In genomic region chr19:3321617-3322016, GRCm38 (mm10) we compare ENCODE assay signal across 8 mouse cellular contexts. TPM values are rescaled to one million over a fixed set of nuclear protein-coding genes. Genes with fewer than 3 reads are reported as not detected.
DNase-seq lines count a peak whose midpoint lies in the region; ATAC-seq and TF ChIP-seq lines count a peak whose summit lies in the region.

No protein-coding gene starts in this region.

- H3K4me3 ChIP-seq in embryonic facial prominence, embryonic 13.5 days: peak overlapping the region; percentile 61; the same call in 1 of the 2 replicates
- no peak overlapping the region for H3K4me3 ChIP-seq in hindbrain, embryonic 11.5 days (ENCODE audit: low read depth, low read length)
- peak overlapping the region; percentile 65 for H3K4me3 ChIP-seq in limb, embryonic 13.5 days
- H3K4me3 ChIP-seq in midbrain, postnatal 0 days (ENCODE audit: low read depth, low read length): peak overlapping the region; percentile 46; the same call in 1 of the 2 replicates
- H3K4me3 ChIP-seq in forebrain, embryonic 15.5 days: no peak overlapping the region

- H3K36me3 ChIP-seq in embryonic facial prominence, embryonic 13.5 days: no peaks in the 10 kb centered on the region
- H3K36me3 ChIP-seq in hindbrain, embryonic 11.5 days (ENCODE audit: control insufficient read depth, insufficient read depth, low read length): no peaks in the 10 kb centered on the region
- no peaks in the 10 kb centered on the region for H3K36me3 ChIP-seq in limb, embryonic 13.5 days
- no peaks in the 10 kb centered on the region for H3K36me3 ChIP-seq in midbrain, postnatal 0 days (ENCODE audit: insufficient read depth, low read length)
- H3K36me3 ChIP-seq in forebrain, embryonic 15.5 days: no peaks in the 10 kb centered on the region

- peaks cover 39% of the 10 kb centered on the region for H3K27me3 ChIP-seq in embryonic facial prominence, embryonic 13.5 days
- H3K27me3 ChIP-seq in hindbrain, embryonic 11.5 days (ENCODE audit: control insufficient read depth, insufficient read depth, low read length): peaks cover 22% of the 10 kb centered on the region
- peaks cover 28% of the 10 kb centered on the region for H3K27me3 ChIP-seq in limb, embryonic 13.5 days
- peaks cover 16% of the 10 kb centered on the region for H3K27me3 ChIP-seq in midbrain, postnatal 0 days (ENCODE audit: insufficient read depth, low read length)
- H3K27me3 ChIP-seq in forebrain, embryonic 15.5 days: peaks cover 28% of the 10 kb centered on the region

- no peak for ATAC-seq in CD4-positive, CD25-positive, alpha-beta regulatory T cell, adult 4 months
- ATAC-seq in embryonic facial prominence, embryonic 13.5 days (ENCODE audit: insufficient number of reproducible peaks, insufficient read depth, low FRiP score, low TSS enrichment, low read depth): no peak
- ATAC-seq in hindbrain, embryonic 11.5 days (ENCODE audit: low FRiP score): no peak
- ATAC-seq in limb, embryonic 13.5 days (ENCODE audit: low FRiP score, low read depth): no peak
- ATAC-seq in midbrain, postnatal 0 days (ENCODE audit: low FRiP score): no peak
- ATAC-seq in forebrain, embryonic 15.5 days (replicated peaks): no peak

- 9% methylated on average over 11 of the region's 11 CpGs for WGBS in embryonic facial prominence, embryonic 13.5 days
- WGBS in hindbrain, embryonic 11.5 days: 6% methylated on average over 11 of the region's 11 CpGs
- WGBS in limb, embryonic 13.5 days: 6% methylated on average over 11 of the region's 11 CpGs
- 10% methylated on average over 11 of the region's 11 CpGs for WGBS in midbrain, postnatal 0 days
- 13% methylated on average over 11 of the region's 11 CpGs for WGBS in forebrain, embryonic 15.5 days

- H3K4me1 ChIP-seq in embryonic facial prominence, embryonic 13.5 days: peaks cover 33% of the 10 kb centered on the region
- H3K4me1 ChIP-seq in hindbrain, embryonic 11.5 days (replicated peaks; ENCODE audit: control insufficient read depth, insufficient read depth, low read length): peaks cover 8% of the 10 kb centered on the region; the same call in 1 of the 2 replicates
- H3K4me1 ChIP-seq in limb, embryonic 13.5 days: peaks cover 41% of the 10 kb centered on the region
- no peaks in the 10 kb centered on the region for H3K4me1 ChIP-seq in midbrain, postnatal 0 days (ENCODE audit: insufficient read depth, low read length)
- peaks cover 43% of the 10 kb centered on the region for H3K4me1 ChIP-seq in forebrain, embryonic 15.5 days

- peak overlapping the region; percentile 98 for H3K4me2 ChIP-seq in embryonic facial prominence, embryonic 13.5 days
- H3K4me2 ChIP-seq in hindbrain, embryonic 11.5 days (replicated peaks; ENCODE audit: low read depth, low read length): no peak overlapping the region
- H3K4me2 ChIP-seq in limb, embryonic 13.5 days (replicated peaks): peak overlapping the region; percentile 99
- peak overlapping the region; percentile 72 for H3K4me2 ChIP-seq in midbrain, postnatal 0 days (ENCODE audit: low read depth, low read length, poor library complexity, severe bottlenecking)
- H3K4me2 ChIP-seq in forebrain, embryonic 15.5 days (replicated peaks): no peak overlapping the region; the same call in 1 of the 2 replicates

- no peak overlapping the region for H3K9ac ChIP-seq in embryonic facial prominence, embryonic 13.5 days
- no peak overlapping the region for H3K9ac ChIP-seq in hindbrain, embryonic 11.5 days (ENCODE audit: low read depth, low read length)
- no peak overlapping the region for H3K9ac ChIP-seq in limb, embryonic 13.5 days
- no peak overlapping the region for H3K9ac ChIP-seq in midbrain, postnatal 0 days (replicated peaks; ENCODE audit: low read length, poor library complexity, severe bottlenecking)
- H3K9ac ChIP-seq in forebrain, embryonic 15.5 days (replicated peaks): no peak overlapping the region

- H3K27ac ChIP-seq in embryonic facial prominence, embryonic 13.5 days: no peak overlapping the region
- H3K27ac ChIP-seq in hindbrain, embryonic 11.5 days (ENCODE audit: low read depth, low read length): no peak overlapping the region
- no peak overlapping the region for H3K27ac ChIP-seq in limb, embryonic 13.5 days
- H3K27ac ChIP-seq in midbrain, postnatal 0 days (ENCODE audit: low read depth, low read length): no peak overlapping the region
- H3K27ac ChIP-seq in forebrain, embryonic 15.5 days (replicated peaks): no peak overlapping the region

- TF ChIP-seq CTCF in midbrain, postnatal 0 days (IDR thresholded peaks at IDR 0.05): no peak

- DNase-seq in CD4-positive, CD25-positive, alpha-beta regulatory T cell, adult 2 months (ENCODE audit: low read depth, low spot score): peak; percentile 36
- peak; percentile 47 for DNase-seq in CD4-positive helper T cell, adult 2 months (ENCODE audit: low read depth, low spot score)
- DNase-seq in hindbrain, embryonic 11.5 days (ENCODE audit: low spot score): peak; percentile 18
- DNase-seq in midbrain, postnatal 0 days (ENCODE audit: low spot score): no peak

- no peaks in the 10 kb centered on the region for H3K9me3 ChIP-seq in embryonic facial prominence, embryonic 13.5 days
- H3K9me3 ChIP-seq in hindbrain, embryonic 11.5 days (ENCODE audit: control insufficient read depth, low read length): no peaks in the 10 kb centered on the region
- no peaks in the 10 kb centered on the region for H3K9me3 ChIP-seq in limb, embryonic 13.5 days
- no peaks in the 10 kb centered on the region for H3K9me3 ChIP-seq in midbrain, postnatal 0 days (ENCODE audit: low read length)
- H3K9me3 ChIP-seq in forebrain, embryonic 15.5 days: no peaks in the 10 kb centered on the region

RNA-seq across cellular contexts. Expression of gene Cpt1a, which starts 0.5 kb away (rescaled TPM):
- 10 to 100 TPM; 17.1 to 31.7 TPM for polyA plus RNA-seq in CD4-positive, CD25-positive, alpha-beta regulatory T cell, adult 4 months (2017; shearing (Covaris generic))
- polyA plus RNA-seq in embryonic facial prominence, embryonic 13.5 days (2015; fragmentation: Nextera tagmentation; extraction: Ambion mirVana): 14.4 and 16.7 TPM in 2 replicates
- 6.6 and 8.8 TPM in 2 replicates for polyA plus RNA-seq in hindbrain, embryonic 11.5 days (2014; fragmentation: Nextera tagmentation; extraction: Ambion mirVana)
- polyA plus RNA-seq in limb, embryonic 13.5 days (2015; fragmentation: Nextera tagmentation; extraction: Ambion mirVana): 13.9 and 16.2 TPM in 2 replicates
- 29.1 and 35.8 TPM in 2 replicates for total RNA-seq in midbrain, postnatal 0 days (2014; rRNA removed)
- polyA plus RNA-seq in midbrain, postnatal 0 days (2015; fragmentation: Nextera tagmentation; extraction: Ambion mirVana): 15.7 and 17.4 TPM in 2 replicates
- 12.7 and 13.0 TPM in 2 replicates for polyA plus RNA-seq in forebrain, embryonic 15.5 days (2015; fragmentation: Nextera tagmentation; extraction: Ambion mirVana)

RNA-seq across cellular contexts. Expression of gene Ighmbp2, which starts 38.8 kb away (rescaled TPM):
- polyA plus RNA-seq in CD4-positive, CD25-positive, alpha-beta regulatory T cell, adult 4 months (2017; shearing (Covaris generic)): 1 to 10 TPM; 4.9 to 7.4 TPM
- 12.7 and 12.9 TPM in 2 replicates for polyA plus RNA-seq in embryonic facial prominence, embryonic 13.5 days (2015; fragmentation: Nextera tagmentation; extraction: Ambion mirVana)
- polyA plus RNA-seq in hindbrain, embryonic 11.5 days (2014; fragmentation: Nextera tagmentation; extraction: Ambion mirVana): 6.0 and 7.5 TPM in 2 replicates
- 13.1 and 14.0 TPM in 2 replicates for polyA plus RNA-seq in limb, embryonic 13.5 days (2015; fragmentation: Nextera tagmentation; extraction: Ambion mirVana)
- 11.8 and 12.3 TPM in 2 replicates for total RNA-seq in midbrain, postnatal 0 days (2014; rRNA removed)
- polyA plus RNA-seq in midbrain, postnatal 0 days (2015; fragmentation: Nextera tagmentation; extraction: Ambion mirVana): 10.2 and 10.8 TPM in 2 replicates
- 12.1 TPM in 2 replicates for polyA plus RNA-seq in forebrain, embryonic 15.5 days (2015; fragmentation: Nextera tagmentation; extraction: Ambion mirVana)

RNA-seq across cellular contexts. Expression of gene Mrpl21, which starts 38.9 kb away (rescaled TPM):
- 100 to 1,000 TPM in 1 of 2 experiments, 10 to 100 TPM in 1; 88.6 to 126 TPM for polyA plus RNA-seq in CD4-positive, CD25-positive, alpha-beta regulatory T cell, adult 4 months (2017; shearing (Covaris generic))
- 128 and 140 TPM in 2 replicates for polyA plus RNA-seq in embryonic facial prominence, embryonic 13.5 days (2015; fragmentation: Nextera tagmentation; extraction: Ambion mirVana)
- 124 and 133 TPM in 2 replicates for polyA plus RNA-seq in hindbrain, embryonic 11.5 days (2014; fragmentation: Nextera tagmentation; extraction: Ambion mirVana)
- 136 TPM in 2 replicates for polyA plus RNA-seq in limb, embryonic 13.5 days (2015; fragmentation: Nextera tagmentation; extraction: Ambion mirVana)
- total RNA-seq in midbrain, postnatal 0 days (2014; rRNA removed): 48.4 and 48.7 TPM in 2 replicates
- 92.7 and 93.3 TPM in 2 replicates for polyA plus RNA-seq in midbrain, postnatal 0 days (2015; fragmentation: Nextera tagmentation; extraction: Ambion mirVana)
- polyA plus RNA-seq in forebrain, embryonic 15.5 days (2015; fragmentation: Nextera tagmentation; extraction: Ambion mirVana): 102 and 110 TPM in 2 replicates

Comparison
In these comparisons a context has a peak if more than half of its experiments do, and no peak if none do; other contexts are left out.
1. H3K4me2 ChIP-seq: peak in embryonic facial prominence, embryonic 13.5 days (single experiment), limb, embryonic 13.5 days (single experiment) and midbrain, postnatal 0 days (single experiment); none in hindbrain, embryonic 11.5 days (single experiment) and forebrain, embryonic 15.5 days (single experiment).
2. H3K4me3 ChIP-seq: peak in embryonic facial prominence, embryonic 13.5 days (single experiment), limb, embryonic 13.5 days (single experiment) and midbrain, postnatal 0 days (single experiment); none in hindbrain, embryonic 11.5 days (single experiment) and forebrain, embryonic 15.5 days (single experiment).